Mouse (Mus musculus) spleen, adult 2 months (tissue): Measurements from ENCODE around the gene Kap.
"Not testable (repeated sequence)": the region's sequence is repeated elsewhere in the genome, so short reads cannot be mapped to it uniquely, and the experiment has no call there.

ENCODE experiments used
- CTCF ChIP-seq: fragments of 200-500 bp; IDR thresholded peaks from 2 replicates; pipeline ENCODE4 v1.5.1; 2011; ENCODE audit warnings: mild to moderate bottlenecking, inconsistent platforms; ENCODE audit not compliant: insufficient read depth, insufficient read length, insufficient replicate concordance; ENCODE audit errors: extremely low read depth
- POLR2A ChIP-seq: fragments of 200-500 bp; IDR thresholded peaks from 2 replicates; pipeline ENCODE4 v1.6.1; 2011; ENCODE audit warnings: low read depth, low read length, inconsistent platforms

- TF ChIP-seq CTCF, POLR2A: not testable (repeated sequence)
These were observed 4.7 kb downstream of the Kap start for GRCm38 (mm10) chr6:133848861-133849260.
